Mouse (Mus musculus) cortical plate, adult 2 months (tissue): ENCODE results near the gene Mill1.
"Not testable (repeated sequence)": the region's sequence is repeated elsewhere in the genome, so short reads cannot be mapped to it uniquely, and the experiment has no call there.

Experiments
- CTCF ChIP-seq: fragments of 200-500 bp; IDR thresholded peaks from 2 replicates; pipeline ENCODE4 v1.5.1; 2011; ENCODE audit warnings: mild to moderate bottlenecking, control low read depth, low read length; ENCODE audit not compliant: insufficient read depth; ENCODE audit errors: extremely low read depth
- POLR2A ChIP-seq: fragments of 200-500 bp; IDR thresholded peaks from 2 replicates; pipeline ENCODE4 v1.6.1; 2011; ENCODE audit warnings: mild to moderate bottlenecking, low read length, control low read depth; ENCODE audit not compliant: insufficient read depth; ENCODE audit errors: extremely low read depth

DNA sequence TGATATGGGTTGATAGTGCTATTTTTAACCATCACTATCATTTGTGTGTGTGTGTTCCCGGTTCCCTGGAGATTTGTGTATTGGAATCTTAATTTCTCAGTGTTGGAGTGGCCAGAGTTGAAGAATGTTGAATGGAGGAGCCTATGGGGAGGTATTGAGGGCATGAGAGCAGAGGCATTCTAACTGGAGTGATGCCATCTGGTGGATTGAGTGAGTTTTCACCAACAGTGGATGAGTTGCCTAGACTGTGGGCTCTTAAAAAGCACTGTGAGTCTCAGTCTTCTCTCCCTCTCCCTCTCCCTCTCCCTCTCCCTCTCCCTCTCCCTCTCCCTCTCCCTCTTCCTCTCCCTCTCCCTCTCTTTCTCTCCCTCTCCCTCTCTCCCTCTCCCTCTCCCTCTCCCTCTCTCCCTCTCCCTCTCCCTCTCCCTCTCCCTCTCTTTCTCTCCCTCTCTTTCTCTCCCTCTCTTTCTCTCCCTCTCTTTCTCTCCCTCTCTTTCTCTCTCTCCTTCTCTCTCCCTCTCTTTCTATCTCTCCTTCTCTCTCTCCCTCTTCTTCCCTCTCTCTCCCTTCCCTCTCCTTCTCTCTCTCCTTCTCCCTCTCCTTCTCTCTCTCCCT lies 1.1 kb upstream of the Mill1 start:
- not testable (repeated sequence) for TF ChIP-seq POLR2A, CTCF
